In the genomic region with DNA sequence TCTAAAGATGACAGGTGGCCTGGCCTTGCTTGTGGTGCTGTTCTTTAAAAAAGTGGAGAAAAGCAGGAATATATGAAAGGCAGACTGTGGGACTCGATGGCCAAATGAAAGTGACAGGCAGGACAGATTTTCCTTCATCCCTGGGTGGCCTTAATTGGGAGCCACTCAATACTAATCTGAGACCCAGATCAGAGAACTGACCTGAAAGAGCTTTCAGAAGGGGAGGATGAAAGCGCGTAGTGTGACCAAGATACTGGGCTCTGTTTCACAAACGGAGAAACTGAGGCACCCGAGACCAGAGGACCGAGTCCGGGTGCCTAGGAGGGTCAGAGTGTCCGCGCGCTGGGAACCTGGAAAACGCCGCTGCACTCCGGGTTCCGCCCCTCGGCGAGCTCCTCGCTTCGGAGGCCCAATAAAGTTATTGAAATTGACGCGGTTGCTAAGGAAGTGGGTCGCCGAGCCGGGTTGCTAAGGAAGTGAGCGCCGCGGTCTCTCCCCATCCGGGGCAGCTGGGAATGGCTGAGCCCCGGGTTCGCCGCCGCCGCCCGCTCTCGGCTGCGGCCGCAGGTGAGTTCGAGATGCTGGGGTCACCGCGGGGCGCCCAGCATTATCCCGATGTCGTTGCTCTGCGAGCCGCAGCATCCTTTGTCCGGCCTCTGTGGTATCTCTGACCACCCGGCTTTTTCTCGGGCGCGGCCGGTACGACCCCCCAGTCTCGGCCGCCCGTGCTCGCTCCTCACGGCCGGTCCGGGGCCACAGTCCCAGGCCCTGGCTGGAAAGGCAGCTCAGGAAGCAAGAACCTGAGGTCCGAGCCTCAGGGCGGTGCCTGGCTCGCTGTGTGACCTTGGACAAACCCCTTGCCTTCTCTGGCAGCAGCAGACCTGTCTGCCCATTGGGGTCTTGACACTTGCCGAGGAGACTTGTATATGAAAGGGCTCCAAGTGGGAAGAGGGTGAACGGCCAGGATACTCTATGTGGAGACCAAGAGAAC, we compare ENCODE assay signal across 8 mouse cellular contexts. TPM values are rescaled to one million over a fixed set of nuclear protein-coding genes. Genes with fewer than 3 reads are reported as not detected.
A peak's percentile ranks its signal among the peaks of the same experiment; 100 is the strongest.
DNase-seq lines count a peak whose midpoint lies in the region; ATAC-seq and TF ChIP-seq lines count a peak whose summit lies in the region.

A gene (plus strand): TSS at position 476 of the 991 bp plus-strand sequence.

- peak within 1 kb of the TSS; percentile 95 for H3K4me3 ChIP-seq in cortical plate, adult 2 months (ENCODE audit: insufficient read depth, low read length)

- DNase-seq in gastrocnemius, postnatal 10 days = peak; percentile 83
- DNase-seq in induced T-regulatory cell, adult 2 months (ENCODE audit: low read depth) = peak; percentile 92
- DNase-seq in left cerebral cortex, adult 9 months (ENCODE audit: low spot score in 2 of 2) = peak; percentile 69 to 86
- DNase-seq in right cerebral cortex, postnatal 14 days = peak; percentile 89
- peak; percentile 85 to 90 for DNase-seq in urinary bladder, postnatal 36 days (ENCODE audit: low spot score in 2 of 2)

- ATAC-seq in activated CD4-positive, CD25-positive, alpha-beta regulatory T cell, adult 4 months = peak; percentile 83
- peak; percentile 91 for ATAC-seq in megakaryocyte progenitor cell, adult 5-6 weeks (replicated peaks; ENCODE audit: poor library complexity)

- H3K4me1 ChIP-seq in cortical plate, adult 2 months (ENCODE audit: control insufficient read depth, insufficient read depth, low read length) = peaks cover 9% of the 10 kb centered on the region

- TF ChIP-seq POLR2A in cortical plate, adult 2 months (IDR thresholded peaks at IDR 0.05; ENCODE audit: extremely low read depth, insufficient read depth, low read length) = peak; percentile 59

- 0 out of 2 replicates have a peak within 1 kb of the TSS, but pooled peaks have one; percentile 48 for H3K27ac ChIP-seq in cortical plate, adult 2 months (ENCODE audit: insufficient read depth, low read length)

- TF ChIP-seq CTCF in cortical plate, adult 2 months (IDR thresholded peaks at IDR 0.05; ENCODE audit: extremely low read depth, insufficient read depth, low read length) = no peak

RNA-seq across cellular contexts. Expression of the gene that starts here (rescaled TPM):
- 10 to 100 TPM in 1 of 2 experiments, 1 to 10 TPM in 1; 9.4 to 11.1 TPM for polyA plus RNA-seq in activated CD4-positive, CD25-positive, alpha-beta regulatory T cell, adult 4 months (2017; shearing (Covaris generic))
- polyA plus RNA-seq in cortical plate, adult 2 months (2012; rRNA removed) = 34.3 and 34.6 TPM in 2 replicates
- 1 to 10 TPM; 6.0 to 6.9 TPM for total RNA-seq in gastrocnemius, postnatal 10 days (2021)
- total RNA-seq in megakaryocyte progenitor cell, adult 5-6 weeks (2015) = 3.6 and 5.5 TPM in 2 replicates
- total RNA-seq in megakaryocyte progenitor cell, adult 5-6 weeks (2017) = 9.9 and 11.3 TPM in 2 replicates

Comparison
In these comparisons a context has a peak if more than half of its experiments do, and no peak if none do; other contexts are left out.
1. Peak in every context shown above with its lines: DNase-seq, ATAC-seq, H3K4me3 ChIP-seq and H3K27ac ChIP-seq.